Mouse (Mus musculus) MEL (cell line): ENCODE results near the gene Ttc16. TPM values are rescaled to one million over a fixed set of nuclear protein-coding genes. Genes with fewer than 3 reads are reported as not detected.

Source experiments
- DNase-seq: peaks from one replicate; pipeline ENCODE4 v3.0.0; 2011; ENCODE audit warnings: low read depth, low spot score
- H3K27ac ChIP-seq: 2 replicates; pipeline ENCODE4 v1.5.1; 2012; ENCODE audit warnings: low read depth, mild to moderate bottlenecking, control low read depth, low read length, moderate library complexity; ENCODE audit not compliant: control insufficient read depth
- H3K27me3 ChIP-seq, 2 experiments: fragments of 150-350 bp in 1 of 2; sonication (generic) in 1 of 2; 2 replicates each; pipeline ENCODE4 v1.6.1; 2012; ENCODE audit warnings: low read length in 2 of 2, mild to moderate bottlenecking in 2 of 2, improper control_type of control experiment in 1 of 2, moderate library complexity in 1 of 2; ENCODE audit not compliant: insufficient read depth in 2 of 2, control insufficient read depth in 1 of 2
- H3K36me3 ChIP-seq, 2 experiments: 2 replicates each; pipeline ENCODE4 v1.6.1; 2012 to 2014; ENCODE audit warnings: low read length in 2 of 2, improper control_type of control experiment in 1 of 2, inconsistent platforms in 1 of 2, mild to moderate bottlenecking in 1 of 2; ENCODE audit not compliant: insufficient read depth in 2 of 2, control insufficient read depth in 1 of 2
- H3K4me1 ChIP-seq, 2 experiments: fragments of 150-350 bp in 1 of 2; sonication (generic) in 1 of 2; 2 replicates each; pipeline ENCODE4 v1.6.1; 2012; ENCODE audit warnings: low read length in 2 of 2, improper control_type of control experiment in 1 of 2, mild to moderate bottlenecking in 1 of 2; ENCODE audit not compliant: insufficient read depth in 2 of 2, control insufficient read depth in 1 of 2
- H3K4me3 ChIP-seq, 2 experiments: fragments of 150-350 bp in 1 of 2; sonication (generic) in 1 of 2; 2 replicates each; pipeline ENCODE4 v1.5.1; 2012; ENCODE audit warnings: low read depth in 2 of 2, low read length in 2 of 2, mild to moderate bottlenecking in 2 of 2, moderate library complexity in 2 of 2, control low read depth in 1 of 2, improper control_type of control experiment in 1 of 2; ENCODE audit not compliant: control insufficient read depth in 1 of 2, insufficient read depth in 1 of 2
- H3K79me2 ChIP-seq: 2 replicates; pipeline ENCODE4 v1.6.1; 2012; ENCODE audit warnings: mild to moderate bottlenecking, low read length, moderate library complexity; ENCODE audit not compliant: control insufficient read depth, poor library complexity, insufficient read depth
- H3K9ac ChIP-seq: 2 replicates; pipeline ENCODE4 v1.6.1; 2012; ENCODE audit warnings: low read depth, mild to moderate bottlenecking, control low read depth, low read length, moderate library complexity; ENCODE audit not compliant: control insufficient read depth, poor library complexity, severe bottlenecking
- H3K9me3 ChIP-seq: fragments of 150-350 bp; sonication (generic); replicated peaks from 2 replicates; pipeline ENCODE4 v1.6.1; 2012; ENCODE audit warnings: mild to moderate bottlenecking, low read length, improper control_type of control experiment, moderate library complexity; ENCODE audit not compliant: insufficient read depth
- BHLHE40 ChIP-seq: IDR thresholded peaks from 2 replicates; pipeline ENCODE4 v1.6.1; 2012; ENCODE audit warnings: low read depth, mild to moderate bottlenecking, inconsistent platforms, low read length, improper control_type of control experiment, borderline replicate concordance
- CHD1 ChIP-seq: IDR thresholded peaks from 2 replicates; pipeline ENCODE4 v1.6.1; 2012; ENCODE audit warnings: low read depth, mild to moderate bottlenecking, inconsistent platforms, low read length, improper control_type of control experiment
- CHD2 ChIP-seq: IDR thresholded peaks from 2 replicates; pipeline ENCODE4 v1.6.1; 2011; ENCODE audit warnings: low read length, improper control_type of control experiment
- CTCF ChIP-seq, 3 experiments: IDR thresholded peaks in 2 of 3; conservative IDR thresholded peaks in 1 of 3; 2 replicates each; pipeline ENCODE4 v1.5.1; 2011 to 2012; ENCODE audit warnings: low read length in 3 of 3, low read depth in 2 of 3, mild to moderate bottlenecking in 2 of 3, improper control_type of control experiment in 1 of 3, inconsistent platforms in 1 of 3, mixed read lengths in 1 of 3, moderate library complexity in 1 of 3; ENCODE audit not compliant: control insufficient read depth in 1 of 3, insufficient read depth in 1 of 3, poor library complexity in 1 of 3, severe bottlenecking in 1 of 3
- E2F4 ChIP-seq: IDR thresholded peaks from 2 replicates; pipeline ENCODE4 v1.6.1; 2011; ENCODE audit warnings: low read depth, low read length, improper control_type of control experiment, borderline replicate concordance
- ELF1 ChIP-seq: IDR thresholded peaks from 2 replicates; pipeline ENCODE4 v1.6.1; 2014; ENCODE audit warnings: low read depth, mild to moderate bottlenecking, inconsistent platforms, low read length, improper control_type of control experiment, moderate library complexity
- EP300 ChIP-seq, 2 experiments: IDR thresholded peaks; 2 replicates each; pipeline ENCODE4 v1.6.1; 2011; ENCODE audit warnings: improper control_type of control experiment in 2 of 2, low read length in 2 of 2, low read depth in 1 of 2, mild to moderate bottlenecking in 1 of 2
- ETS1 ChIP-seq: IDR thresholded peaks from 2 replicates; pipeline ENCODE4 v1.6.1; 2012; ENCODE audit warnings: low read depth, mild to moderate bottlenecking, inconsistent platforms, low read length, improper control_type of control experiment, moderate library complexity
- GABPA ChIP-seq: IDR thresholded peaks from 2 replicates; pipeline ENCODE4 v1.6.1; 2012; ENCODE audit warnings: low read depth, mild to moderate bottlenecking, inconsistent platforms, low read length, improper control_type of control experiment, moderate library complexity
- GATA1 ChIP-seq: IDR thresholded peaks from 2 replicates; pipeline ENCODE4 v1.6.1; 2011; ENCODE audit warnings: low read depth, low read length, improper control_type of control experiment
- HCFC1 ChIP-seq: IDR thresholded peaks from 2 replicates; pipeline ENCODE4 v1.6.1; 2012; ENCODE audit warnings: low read depth, mild to moderate bottlenecking, inconsistent platforms, low read length, improper control_type of control experiment, moderate library complexity
- JUND ChIP-seq: IDR thresholded peaks from 2 replicates; pipeline ENCODE4 v1.6.1; 2011; ENCODE audit warnings: low read depth, mild to moderate bottlenecking, improper control_type of control experiment, low read length
- KAT2A ChIP-seq: conservative IDR thresholded peaks from 2 replicates; pipeline ENCODE4 v1.6.1; 2012; ENCODE audit warnings: low read depth, low read length, improper control_type of control experiment, inconsistent platforms
- MAFK ChIP-seq: IDR thresholded peaks from 2 replicates; pipeline ENCODE4 v1.6.1; 2011; ENCODE audit warnings: low read depth, mild to moderate bottlenecking, low read length, improper control_type of control experiment, borderline replicate concordance
- MAX ChIP-seq: IDR thresholded peaks from 2 replicates; pipeline ENCODE4 v1.6.1; 2011; ENCODE audit warnings: low read length, improper control_type of control experiment
- MAZ ChIP-seq: IDR thresholded peaks from 2 replicates; pipeline ENCODE4 v1.6.1; 2012; ENCODE audit warnings: low read depth, mild to moderate bottlenecking, inconsistent platforms, low read length, improper control_type of control experiment
- MEF2A ChIP-seq: IDR thresholded peaks from 2 replicates; pipeline ENCODE4 v1.6.1; 2014; ENCODE audit warnings: low read depth, mild to moderate bottlenecking, inconsistent platforms, low read length, improper control_type of control experiment; ENCODE audit not compliant: poor library complexity, insufficient replicate concordance, severe bottlenecking; ENCODE audit errors: extremely low read depth
- MXI1 ChIP-seq: IDR thresholded peaks from 2 replicates; pipeline ENCODE4 v1.6.1; 2011; ENCODE audit warnings: mild to moderate bottlenecking, low read depth, low read length, improper control_type of control experiment
- MYB ChIP-seq: IDR thresholded peaks from 2 replicates; pipeline ENCODE4 v1.6.1; 2011; ENCODE audit warnings: mild to moderate bottlenecking, low read depth, low read length, improper control_type of control experiment
- NELFE ChIP-seq: IDR thresholded peaks from 2 replicates; pipeline ENCODE4 v1.6.1; 2011; ENCODE audit warnings: low read depth, low read length, improper control_type of control experiment
- NRF1 ChIP-seq: IDR thresholded peaks from 2 replicates; pipeline ENCODE4 v1.6.1; 2014; ENCODE audit warnings: low read depth, mild to moderate bottlenecking, inconsistent platforms, low read length, improper control_type of control experiment, moderate library complexity; ENCODE audit not compliant: poor library complexity, insufficient read depth, severe bottlenecking
- POLR2A ChIP-seq, 2 experiments: IDR thresholded peaks; 2 replicates each; pipeline ENCODE4 v1.6.1; 2011 to 2012; ENCODE audit warnings: low read length in 2 of 2, mild to moderate bottlenecking in 2 of 2, control low read depth in 1 of 2, improper control_type of control experiment in 1 of 2, low read depth in 1 of 2, moderate library complexity in 1 of 2; ENCODE audit not compliant: control insufficient read depth in 1 of 2, insufficient read depth in 1 of 2, poor library complexity in 1 of 2
- POLR2AphosphoS2 ChIP-seq: IDR thresholded peaks from 2 replicates; pipeline ENCODE4 v1.6.1; 2011; ENCODE audit warnings: low read length, improper control_type of control experiment
- POLR2AphosphoS5 ChIP-seq: IDR thresholded peaks from 2 replicates; pipeline ENCODE4 v1.6.1; 2012; ENCODE audit warnings: low read depth, borderline replicate concordance, mild to moderate bottlenecking, inconsistent platforms, low read length, moderate library complexity, mixed read lengths
- RAD21 ChIP-seq: IDR thresholded peaks from 2 replicates; pipeline ENCODE4 v1.6.1; 2011; ENCODE audit warnings: mild to moderate bottlenecking, low read depth, low read length, improper control_type of control experiment
- RCOR1 ChIP-seq: IDR thresholded peaks from 2 replicates; pipeline ENCODE4 v1.6.1; 2012; ENCODE audit warnings: low read depth, mild to moderate bottlenecking, inconsistent platforms, low read length, improper control_type of control experiment
- SIN3A ChIP-seq: IDR thresholded peaks from 2 replicates; pipeline ENCODE4 v1.6.1; 2012; ENCODE audit warnings: low read length, improper control_type of control experiment, inconsistent platforms
- SMC3 ChIP-seq: IDR thresholded peaks from 2 replicates; pipeline ENCODE4 v1.6.1; 2011; ENCODE audit warnings: low read depth, low read length, improper control_type of control experiment
- TBP ChIP-seq: IDR thresholded peaks from 2 replicates; pipeline ENCODE4 v1.8.0; 2011; ENCODE audit warnings: low read depth, low read length, improper control_type of control experiment
- TCF12 ChIP-seq: IDR thresholded peaks from 2 replicates; pipeline ENCODE4 v1.6.1; 2014; ENCODE audit warnings: low read depth, mild to moderate bottlenecking, inconsistent platforms, low read length, improper control_type of control experiment, moderate library complexity
- UBTF ChIP-seq: IDR thresholded peaks from 2 replicates; pipeline ENCODE4 v1.6.1; 2012; ENCODE audit warnings: low read depth, mild to moderate bottlenecking, inconsistent platforms, low read length, improper control_type of control experiment, moderate library complexity, borderline replicate concordance; ENCODE audit not compliant: insufficient read depth
- USF1 ChIP-seq: IDR thresholded peaks from 2 replicates; pipeline ENCODE4 v1.6.1; 2014; ENCODE audit warnings: low read depth, mild to moderate bottlenecking, inconsistent platforms, low read length, improper control_type of control experiment, moderate library complexity
- USF2 ChIP-seq, 2 experiments: IDR thresholded peaks; 2 replicates each; pipeline ENCODE4 v1.6.1; 2011 to 2012; ENCODE audit warnings: improper control_type of control experiment in 2 of 2, low read length in 2 of 2, borderline replicate concordance in 1 of 2, inconsistent platforms in 1 of 2, low read depth in 1 of 2, mild to moderate bottlenecking in 1 of 2; ENCODE audit not compliant: insufficient read depth in 1 of 2
- ZC3H11A ChIP-seq: IDR thresholded peaks from 2 replicates; pipeline ENCODE4 v1.6.1; 2012; ENCODE audit warnings: low read depth, mild to moderate bottlenecking, inconsistent platforms, low read length, improper control_type of control experiment
- ZKSCAN1 ChIP-seq: IDR thresholded peaks from 2 replicates; pipeline ENCODE4 v1.6.1; 2012; ENCODE audit warnings: low read depth, mild to moderate bottlenecking, inconsistent platforms, low read length, improper control_type of control experiment, moderate library complexity
- ZMIZ1 ChIP-seq: IDR thresholded peaks from 2 replicates; pipeline ENCODE4 v1.6.1; 2012; ENCODE audit warnings: low read depth, mild to moderate bottlenecking, inconsistent platforms, low read length, improper control_type of control experiment, moderate library complexity
- ZNF384 ChIP-seq: IDR thresholded peaks from 2 replicates; pipeline ENCODE4 v1.6.1; 2012; ENCODE audit warnings: low read depth, mild to moderate bottlenecking, inconsistent platforms, low read length, improper control_type of control experiment
- polyA plus RNA-seq, 2 experiments: library from polyadenylated mRNA; stranded (reverse) in 1 of 2; unstranded in 1 of 2; fragments of >175 nt in 1 of 2; fragments of >200 nt in 1 of 2; gene quantifications; 2 replicates each; pipeline versions ENCODE4 v1.2.1 to v1.2.4; 2012; ENCODE audit warnings: low replicate concordance in 2 of 2, low read depth in 1 of 2; ENCODE audit not compliant: insufficient read length in 2 of 2, insufficient read depth in 1 of 2, missing spikeins in 1 of 2
- total RNA-seq: library from RNA; depleted of rRNA; stranded (reverse); fragments of 300-350 nt; gene quantifications from 2 replicates; pipeline ENCODE4 v1.2.3, GENCODE M21; 2012

Gene Ttc16
- total and polyA plus RNA-seq, 3 experiments, result 0.35 to 0.69 TPM; not detected in 1

GRCm38 (mm10) chr2:32714987-32715425 is 60.4 kb downstream of the Ttc16 start:
- Histone ChIP-seq H3K27me3 (no peaks in the 10 kb centered on the region), H3K4me1 (peaks cover 12 to 29% of the 10 kb centered on the region in 2 experiments), H3K9me3 (no peaks in the 10 kb centered on the region), H3K9ac (peak overlapping the region; percentile 11; the same call in 1 of the 2 replicates), H3K79me2 (peaks cover 21% of the 10 kb centered on the region), H3K36me3 (peaks cover 2 to 27% of the 10 kb centered on the region in 2 experiments), H3K27ac (peak overlapping the region; percentile 12; the same call in 1 of the 2 replicates), H3K4me3 (no peak overlapping the region)
- peak; percentile 70 for DNase-seq
- TF ChIP-seq BHLHE40 (no peak; the same call in 1 of the 2 replicates), CHD1 (no peak), CTCF (IDR thresholded peaks at IDR 0.05 in 2 of 3, conservative IDR thresholded peaks at IDR 0.05 in 1 of 3; ENCODE audit: control insufficient read depth in 1 of 3, insufficient read depth in 1 of 3, low read depth in 2 of 3, low read length in 3 of 3, poor library complexity in 1 of 3, severe bottlenecking in 1 of 3) (no peak), CHD2 (no peak), SIN3A (no peak; the same call in 1 of the 2 replicates), MAFK (no peak), NELFE (no peak), RAD21 (no peak), POLR2A (IDR thresholded peaks at IDR 0.05; ENCODE audit: control insufficient read depth in 1 of 2, insufficient read depth in 1 of 2, low read depth in 1 of 2, low read length in 2 of 2, poor library complexity in 1 of 2) (no peak), MXI1 (peak; percentile 45; the same call in 1 of the 2 replicates), ZC3H11A (no peak), EP300 (IDR thresholded peaks at IDR 0.05; ENCODE audit: low read depth in 1 of 2, low read length in 2 of 2) (0 out of 4 replicates have a peak, but pooled peaks of 1 of the 2 experiments have one; percentile 24), UBTF (no peak), POLR2AphosphoS2 (no peak), USF1 (peak; percentile 61), ELF1 (no peak), E2F4 (no peak), TBP (no peak), SMC3 (no peak), RCOR1 (no peak), GATA1 (no peak), JUND (no peak), TCF12 (0 out of 2 replicates have a peak, but pooled peaks have one; percentile 16), ZNF384 (no peak), USF2 (IDR thresholded peaks at IDR 0.05; ENCODE audit: borderline replicate concordance in 1 of 2, insufficient read depth in 1 of 2, low read depth in 1 of 2, low read length in 2 of 2) (no peak), POLR2AphosphoS5 (no peak), ZKSCAN1 (no peak), MEF2A (no peak), GABPA (no peak), ETS1 (peak; percentile 50; the same call in 1 of the 2 replicates), HCFC1 (no peak), MAZ (no peak), MYB (no peak), NRF1 (no peak), MAX (peak; percentile 40; the same call in 1 of the 2 replicates), ZMIZ1 (no peak), KAT2A (no peak)
